Mouse (Mus musculus) thymus, postnatal 14 days (tissue): ENCODE measurements around the gene S1pr5.
"Not testable (repeated sequence)": the region's sequence is repeated elsewhere in the genome, so short reads cannot be mapped to it uniquely, and the experiment has no call there.

Source experiments
- DNase-seq: peaks from one replicate; pipeline ENCODE4 v3.0.0; 2021

The S1pr5 gene

GRCm38 (mm10) chr9:21235341-21235740, 12.9 kb downstream of the S1pr5 start:
- DNase-seq = peak; percentile 33

- DNase-seq = no peak
Observed at GRCm38 (mm10) chr9:21233805-21234204, 14.4 kb downstream of the S1pr5 start.

GRCm38 (mm10) chr9:21233366-21233765, 14.9 kb downstream of the S1pr5 start:
- no peak for DNase-seq

- DNase-seq = no peak
Observed at GRCm38 (mm10) chr9:21232867-21233266, 15.4 kb downstream of the S1pr5 start.

GRCm38 (mm10) chr9:21231551-21231950, 16.7 kb downstream of the S1pr5 start:
- no peak for DNase-seq

DNA sequence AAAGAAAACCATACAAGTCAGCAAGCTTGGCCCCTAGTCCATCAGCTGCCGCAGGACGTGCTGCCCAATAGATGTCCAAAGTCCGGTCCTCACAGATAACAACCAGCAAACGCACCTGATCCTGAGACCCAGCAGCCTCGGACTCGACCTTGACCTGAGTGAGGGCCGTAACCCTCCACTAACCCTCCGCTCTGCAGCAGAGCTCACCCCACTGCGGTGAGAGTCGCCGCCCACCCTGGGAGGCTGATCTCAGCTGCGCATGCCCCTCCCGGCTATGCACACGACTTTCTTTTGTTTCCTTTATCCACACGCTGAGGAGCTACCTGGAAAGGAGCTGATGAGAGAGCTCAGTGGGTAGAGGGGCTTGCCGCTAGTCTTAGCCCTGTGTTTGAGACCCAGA, 20.9 kb downstream of the S1pr5 start:
- peak; percentile 58 for DNase-seq

GRCm38 (mm10) chr9:21225415-21225758, 22.9 kb downstream of the S1pr5 start:
- no peak for DNase-seq

GRCm38 (mm10) chr9:21224576-21225414, 23.4 kb downstream of the S1pr5 start:
- no peak for DNase-seq

DNA sequence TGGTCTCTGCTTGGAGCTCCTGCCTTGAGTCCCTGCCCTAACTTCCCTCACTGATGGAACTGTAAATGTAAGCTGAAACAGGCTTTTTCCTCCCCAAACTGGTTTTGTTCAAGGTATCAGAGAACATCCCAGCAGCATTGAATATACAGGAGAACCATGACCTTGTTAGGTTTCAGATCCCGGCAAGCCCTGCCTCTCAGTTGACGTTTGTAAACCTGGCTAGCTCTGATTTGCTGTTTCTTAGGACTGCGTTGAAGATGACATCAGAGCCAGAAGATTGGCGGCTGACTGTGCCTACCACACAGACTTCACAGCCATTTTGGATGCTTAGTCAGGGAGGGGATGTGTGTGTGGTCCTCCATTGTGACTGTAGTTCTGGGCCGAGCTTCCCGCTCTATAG, 24.3 kb downstream of the S1pr5 start:
- no peak for DNase-seq

GRCm38 (mm10) chr9:21223490-21223889, 24.8 kb downstream of the S1pr5 start:
- not testable (repeated sequence) for DNase-seq

DNA sequence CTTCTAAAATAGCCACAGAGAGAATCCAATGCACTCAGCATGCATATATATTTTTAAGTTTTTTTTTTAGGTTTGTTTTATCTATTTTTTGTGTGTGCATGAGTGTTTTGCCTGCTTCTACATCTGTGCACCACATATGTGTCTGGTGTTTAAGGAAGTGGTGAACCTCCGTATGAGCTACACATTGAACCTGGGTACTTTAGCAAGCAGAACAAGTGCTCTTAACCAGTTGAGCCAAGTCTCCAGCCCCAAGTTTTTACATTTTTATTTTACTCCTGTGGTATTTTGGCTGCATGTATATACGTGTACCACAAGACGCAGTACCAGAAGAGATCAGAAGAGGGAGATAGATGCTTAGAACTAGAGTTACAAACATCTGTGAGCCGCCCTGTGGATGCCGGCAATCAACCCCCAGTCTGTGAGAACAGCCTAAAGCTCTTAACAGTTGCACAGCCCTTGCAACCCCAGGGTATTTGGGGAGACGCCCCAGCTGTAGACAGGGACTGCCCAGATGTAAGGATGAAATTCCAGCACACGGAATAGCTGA, 26.8 kb downstream of the S1pr5 start:
- DNase-seq = peak; percentile 78

DNA sequence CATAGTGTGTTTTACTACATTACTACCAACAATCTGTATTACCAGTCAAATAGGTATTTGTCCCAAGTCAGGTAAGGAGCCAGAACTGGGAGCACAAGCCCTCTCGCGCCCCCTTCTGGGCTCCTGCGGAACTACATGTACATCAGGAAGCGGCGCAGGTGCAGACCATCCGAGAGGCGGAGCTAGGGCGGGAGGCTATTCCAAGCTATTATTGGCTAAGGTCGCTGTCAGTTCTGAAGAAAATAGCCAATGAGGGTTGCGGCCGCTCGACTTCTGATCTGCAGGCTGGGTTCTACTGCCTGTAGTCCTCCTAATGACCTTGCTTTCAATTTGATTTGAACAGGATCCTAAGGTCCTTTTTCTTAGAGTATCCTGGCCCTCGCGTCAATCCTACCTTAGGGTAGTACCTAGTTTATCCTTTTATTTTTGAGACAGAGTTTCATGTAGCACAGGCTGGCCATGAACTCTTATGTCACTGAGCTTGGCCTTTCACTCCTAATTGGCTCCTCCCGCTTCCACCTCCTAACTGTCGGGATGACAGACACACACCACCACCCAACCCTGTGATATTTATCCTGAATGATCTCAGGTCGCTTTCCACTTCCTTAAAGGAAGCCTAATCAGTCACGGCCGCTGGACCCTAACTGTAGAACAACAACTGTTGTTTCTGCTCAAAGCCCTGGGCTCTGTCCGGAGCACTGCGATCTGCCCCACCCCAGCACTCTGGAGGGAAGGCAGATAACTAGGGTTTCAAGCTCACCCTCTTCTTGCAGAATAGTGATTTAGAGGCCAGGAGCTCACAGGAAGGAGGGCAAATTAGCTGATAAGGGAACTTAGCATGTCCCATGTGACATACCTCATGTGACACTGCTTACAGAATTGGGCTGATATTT, 27.5 kb downstream of the S1pr5 start:
- DNase-seq = peak; percentile 94

GRCm38 (mm10) chr9:21219820-21220219, 28.4 kb downstream of the S1pr5 start:
- DNase-seq = no peak

- no peak for DNase-seq
Observed at GRCm38 (mm10) chr9:21216050-21216841, 32.0 kb downstream of the S1pr5 start.

DNA sequence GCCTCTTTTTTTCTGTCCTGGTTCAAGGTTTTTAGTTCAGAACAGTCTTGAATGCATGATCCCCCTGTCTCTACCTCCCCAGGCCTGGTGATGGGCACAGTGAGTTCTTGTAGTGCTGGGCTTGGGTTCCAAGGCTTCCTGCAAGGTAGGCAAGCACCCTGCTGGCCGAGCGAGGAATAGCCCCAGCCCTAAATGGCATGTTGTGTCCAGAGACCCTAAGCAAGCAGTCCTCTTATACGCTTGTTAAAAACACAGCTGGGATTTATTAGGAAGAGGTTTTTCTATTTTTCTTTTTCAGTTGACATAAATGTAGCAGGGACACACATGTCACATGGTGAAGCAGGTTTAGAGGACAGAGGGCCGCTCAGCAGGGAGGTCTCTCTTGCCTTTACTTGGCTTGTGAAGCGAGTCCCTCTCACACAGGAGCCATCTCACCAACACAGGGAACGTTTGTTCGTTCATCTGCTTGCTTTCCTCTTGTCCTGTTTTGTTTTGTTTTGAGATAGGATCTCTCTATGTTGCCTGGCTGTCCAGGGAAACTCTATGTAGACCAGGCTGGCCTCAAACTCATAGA, 34.5 kb downstream of the S1pr5 start:
- DNase-seq = no peak

GRCm38 (mm10) chr9:21211624-21212023, 36.6 kb downstream of the S1pr5 start:
- no peak for DNase-seq

GRCm38 (mm10) chr9:21210821-21211220, 37.4 kb downstream of the S1pr5 start:
- DNase-seq = no peak

- DNase-seq = no peak
Observed at GRCm38 (mm10) chr9:21208626-21209025, 39.6 kb downstream of the S1pr5 start.

- DNase-seq = no peak
Observed at GRCm38 (mm10) chr9:21206848-21207247, 41.4 kb downstream of the S1pr5 start.

DNA sequence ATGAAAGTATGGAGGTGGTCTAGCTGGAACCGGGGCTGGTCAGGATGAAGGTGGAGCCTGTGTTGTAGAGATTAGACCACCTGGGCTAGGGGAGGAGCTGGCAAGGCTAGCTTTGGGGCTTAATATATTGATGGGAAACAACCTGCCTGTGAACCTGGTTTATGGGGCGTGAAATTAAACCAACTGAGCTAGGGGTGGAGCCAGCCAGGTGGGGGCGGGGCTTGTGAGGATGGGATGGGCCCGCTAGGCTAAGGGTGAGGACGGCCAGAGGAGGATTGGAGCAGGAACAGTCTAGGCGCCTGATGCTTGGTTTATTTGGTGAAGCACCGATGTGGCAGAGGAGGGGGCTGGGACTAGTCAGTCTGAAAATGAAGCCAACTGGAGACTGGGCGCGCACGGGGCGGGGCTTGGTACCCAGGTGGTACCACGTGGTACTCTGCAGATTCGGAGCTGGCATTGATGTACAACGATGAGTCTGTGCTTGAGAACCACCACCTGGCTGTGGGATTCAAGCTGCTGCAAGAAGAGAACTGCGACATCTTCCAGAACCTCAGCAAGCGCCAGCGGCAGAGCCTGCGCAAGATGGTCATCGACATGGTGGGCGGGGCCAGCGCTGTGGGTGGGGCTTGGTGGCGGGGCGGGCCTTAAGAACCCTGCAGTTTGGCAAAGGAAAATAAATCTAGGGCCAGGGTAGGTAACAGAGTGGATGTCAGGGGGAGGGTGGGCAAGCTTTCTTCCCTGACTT, 43.5 kb downstream of the S1pr5 start:
- DNase-seq = no peak

- no peak for DNase-seq
Observed at GRCm38 (mm10) chr9:21204156-21204527, 44.1 kb downstream of the S1pr5 start.

GRCm38 (mm10) chr9:21198960-21199359, 49.3 kb downstream of the S1pr5 start:
- no peak for DNase-seq
